Mouse (Mus musculus): ENCODE data around the gene Slc29a4. TPM values are rescaled to one million over a fixed set of nuclear protein-coding genes. Genes with fewer than 3 reads are reported as not detected.
A peak's percentile ranks its signal among the peaks of the same experiment; 100 is the strongest.

Slc29a4 gene
- total RNA-seq, 2 experiments from 2014 or later: 14.4 to 22.8 TPM

DNA sequence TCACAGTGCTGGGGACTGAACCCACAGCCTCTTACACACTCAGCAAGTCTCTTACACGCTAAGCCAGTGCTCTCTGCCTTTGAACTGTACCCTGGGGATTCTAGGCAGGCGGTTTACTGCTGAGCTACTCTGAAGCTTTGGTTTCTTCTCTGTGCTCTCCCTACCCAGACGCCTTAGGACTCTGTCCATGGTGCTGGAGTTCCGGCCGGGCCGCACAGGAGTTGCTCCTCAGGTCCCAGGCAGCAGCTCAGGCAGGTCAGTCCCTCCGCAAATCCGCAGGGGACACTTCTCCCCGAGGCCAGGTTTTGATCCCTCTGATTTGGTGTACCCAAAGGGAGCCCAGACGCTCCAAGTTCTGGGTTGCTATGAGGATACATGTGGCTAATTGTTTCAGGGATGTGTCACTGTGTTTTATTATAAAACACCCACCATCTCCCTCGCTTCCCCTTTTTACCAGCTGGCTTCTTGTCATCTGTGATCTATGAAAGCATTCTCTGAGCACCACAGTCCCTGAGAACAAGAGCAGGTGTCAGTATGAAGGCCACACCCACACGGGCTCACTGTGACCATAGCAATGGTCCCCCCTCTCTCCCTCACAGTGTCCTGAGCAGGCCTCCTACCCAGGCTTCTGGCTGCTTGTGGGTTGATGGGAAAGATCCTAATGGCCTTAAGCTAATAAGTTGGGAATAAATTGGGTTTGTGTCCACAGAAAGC, 2.5 kb downstream of the Slc29a4 start:
- DNase-seq: peak; percentile 82 to 85

- DNase-seq: no peak
Observed at GRCm38 (mm10) chr5:142696258-142696657, 3.9 kb downstream of the Slc29a4 start.

GRCm38 (mm10) chr5:142696865-142697264, 4.6 kb downstream of the Slc29a4 start:
- DNase-seq: no peak

DNA sequence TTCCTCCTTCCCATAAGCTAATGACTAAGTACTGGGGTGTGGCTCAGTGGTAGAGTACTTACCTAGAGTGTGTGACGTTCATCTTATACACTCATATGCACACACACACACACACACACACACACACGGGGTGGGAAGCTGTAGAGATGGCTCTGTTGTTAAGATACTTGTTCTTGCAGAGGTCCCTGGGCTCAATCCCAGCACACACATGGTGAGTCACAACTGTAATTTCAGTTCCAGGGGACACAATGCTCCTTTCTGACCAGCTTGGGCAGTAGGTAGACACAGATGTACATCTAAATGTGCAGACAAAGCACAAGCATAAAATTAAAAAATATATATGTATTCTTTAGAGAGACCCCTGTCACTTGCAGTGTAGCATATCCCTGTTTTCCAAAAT, 5.4 kb downstream of the Slc29a4 start:
- DNase-seq: peak in 1 of 2 experiments; percentile 42

GRCm38 (mm10) chr5:142700842-142701589, 8.7 kb downstream of the Slc29a4 start:
- no peak for DNase-seq

- peak; percentile 42 to 58 for DNase-seq
Observed at GRCm38 (mm10) chr5:142701651-142702510, 9.6 kb downstream of the Slc29a4 start.

- no peak for DNase-seq
Observed at GRCm38 (mm10) chr5:142702511-142703138, 10.3 kb downstream of the Slc29a4 start.

DNA sequence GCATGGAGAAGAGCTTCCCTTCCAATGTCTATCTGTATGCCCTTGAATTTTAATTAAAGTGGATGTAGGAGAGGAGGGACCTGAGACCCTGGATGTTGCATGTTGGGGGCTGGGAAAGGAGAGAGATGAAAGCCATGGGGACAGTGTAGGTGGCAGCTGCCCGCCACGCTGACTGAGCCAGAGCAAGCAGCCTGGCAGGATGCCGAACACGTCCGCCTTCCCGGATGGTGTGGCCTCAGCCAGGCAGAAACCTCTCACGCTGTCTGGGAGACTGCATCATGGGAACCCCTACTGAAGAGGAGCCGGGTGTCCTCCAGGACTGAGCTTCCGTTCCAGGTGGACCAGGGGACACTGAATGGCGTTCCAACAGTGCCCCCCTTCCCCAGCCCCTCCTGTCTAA, 11.3 kb downstream of the Slc29a4 start:
- no peak for DNase-seq

DNA sequence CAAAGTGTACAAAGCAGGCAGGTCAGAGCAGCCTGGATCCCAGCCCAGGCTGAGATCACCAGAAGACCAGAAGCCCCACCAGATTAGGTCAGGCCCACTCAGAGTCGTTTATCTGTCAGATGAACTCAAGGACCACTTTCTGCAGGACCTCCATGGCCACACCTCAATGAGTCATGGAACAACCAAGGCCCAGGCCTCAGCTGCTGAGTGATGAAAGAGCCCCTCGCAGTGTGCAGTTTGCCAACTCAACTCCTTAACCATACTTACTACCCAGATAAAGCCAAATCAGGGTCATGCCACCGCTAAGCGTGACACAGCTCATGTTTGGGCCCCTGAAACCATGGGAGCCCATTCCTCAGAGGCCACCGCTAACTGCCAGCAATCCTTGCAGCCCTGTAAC, 15.4 kb downstream of the Slc29a4 start:
- peak in 1 of 2 experiments; percentile 25 for DNase-seq

DNA sequence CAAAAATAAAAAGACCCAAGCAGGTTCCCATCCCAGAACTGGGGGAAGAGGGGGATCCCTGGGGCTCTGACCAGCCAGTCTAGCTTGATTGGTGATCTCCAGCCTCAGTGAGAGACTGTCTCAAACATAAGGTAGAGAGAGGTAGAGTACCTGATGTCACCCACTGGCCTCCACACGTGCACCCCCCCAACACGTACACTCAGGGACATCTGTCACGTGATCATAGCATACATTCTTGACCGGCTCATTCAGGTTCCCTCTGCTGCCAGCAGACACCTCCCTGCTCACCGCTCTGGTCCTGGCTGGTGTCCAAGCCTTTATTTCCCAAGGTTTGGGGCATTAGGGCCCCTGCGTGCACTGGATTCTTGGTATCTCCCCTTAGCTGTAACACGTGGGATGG, 17.1 kb downstream of the Slc29a4 start:
- DNase-seq: no peak

DNA sequence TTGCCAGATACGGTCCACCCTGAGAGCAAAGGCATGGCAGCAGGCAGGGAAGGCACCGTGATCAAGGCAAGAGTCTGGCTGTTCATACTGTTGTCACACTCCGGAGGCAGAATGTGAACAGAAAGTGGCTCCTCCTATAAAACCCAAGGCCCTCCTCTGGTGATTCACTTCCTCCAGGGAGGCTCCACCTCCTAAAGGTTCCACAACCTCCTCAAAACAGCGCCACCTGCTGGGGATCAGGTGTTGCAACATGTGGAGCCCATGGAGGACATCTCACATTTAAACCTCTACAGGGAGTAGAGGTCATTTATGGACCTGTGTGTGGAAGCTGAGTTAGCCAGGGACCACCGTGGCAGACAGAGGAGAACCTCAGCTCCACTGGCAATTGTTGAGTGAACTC, 20.1 kb downstream of the Slc29a4 start:
- DNase-seq: no peak

DNA sequence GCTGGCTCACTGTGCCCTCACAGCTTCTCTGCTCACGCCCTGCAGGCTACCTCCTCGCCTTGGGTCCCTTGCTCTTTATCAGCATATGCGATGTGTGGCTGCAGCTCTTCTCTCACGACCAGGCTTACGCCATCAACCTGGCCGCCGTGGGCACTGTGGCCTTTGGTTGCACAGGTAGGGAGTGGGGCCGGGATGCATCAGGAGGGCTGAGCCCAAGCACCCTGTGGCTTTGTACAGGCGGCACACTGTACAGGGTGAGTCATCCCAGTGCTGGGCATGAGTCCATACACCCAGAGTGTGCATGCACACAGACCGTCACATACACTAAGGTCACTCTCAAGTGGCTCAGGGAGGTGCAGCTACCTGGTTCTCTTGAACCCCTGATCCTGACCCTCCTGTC, 21.7 kb downstream of the Slc29a4 start:
- peak; percentile 69 to 78 for DNase-seq

- DNase-seq: no peak
Observed at GRCm38 (mm10) chr5:142715059-142715458, 22.7 kb downstream of the Slc29a4 start.

DNA sequence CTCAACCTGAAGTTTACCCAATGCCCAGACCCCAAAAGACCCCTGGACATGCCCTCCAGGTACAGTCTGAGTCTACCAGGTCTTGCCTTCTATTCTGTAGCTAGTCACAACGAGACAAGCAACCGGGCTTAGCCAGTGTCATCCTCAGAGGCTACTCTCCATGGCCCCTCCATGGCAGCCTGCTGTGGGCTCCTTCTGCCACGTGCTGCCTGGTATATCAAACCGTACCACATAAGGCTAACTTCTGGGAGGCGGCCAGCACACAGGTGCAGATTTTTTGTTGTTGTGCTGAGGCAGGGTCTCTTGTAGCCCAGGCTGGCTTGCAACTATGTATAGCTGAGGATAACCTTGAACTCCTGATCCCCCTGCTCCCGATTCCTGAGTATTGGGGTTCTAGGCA, 23.7 kb downstream of the Slc29a4 start:
- DNase-seq: no peak

GRCm38 (mm10) chr5:142718037-142718436, 25.7 kb downstream of the Slc29a4 start:
- DNase-seq: peak; percentile 86 to 88

DNA sequence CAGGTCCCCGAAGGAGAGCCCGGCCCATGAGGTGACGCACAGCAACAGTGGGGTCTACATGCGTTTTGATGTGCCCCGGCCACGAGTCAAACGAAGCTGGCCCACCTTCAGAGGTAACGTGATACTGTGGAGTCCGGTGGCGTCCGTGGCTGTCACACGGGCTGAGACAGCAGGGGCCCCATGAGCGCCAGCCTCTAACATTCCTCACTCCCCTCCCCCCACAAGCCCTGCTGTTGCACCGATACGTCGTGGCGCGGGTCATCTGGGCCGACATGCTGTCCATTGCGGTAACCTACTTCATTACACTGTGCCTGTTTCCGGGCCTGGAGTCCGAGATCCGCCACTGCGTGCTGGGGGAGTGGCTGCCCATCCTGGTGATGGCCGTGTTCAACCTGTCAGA, 26.2 kb downstream of the Slc29a4 start:
- no peak for DNase-seq

DNA sequence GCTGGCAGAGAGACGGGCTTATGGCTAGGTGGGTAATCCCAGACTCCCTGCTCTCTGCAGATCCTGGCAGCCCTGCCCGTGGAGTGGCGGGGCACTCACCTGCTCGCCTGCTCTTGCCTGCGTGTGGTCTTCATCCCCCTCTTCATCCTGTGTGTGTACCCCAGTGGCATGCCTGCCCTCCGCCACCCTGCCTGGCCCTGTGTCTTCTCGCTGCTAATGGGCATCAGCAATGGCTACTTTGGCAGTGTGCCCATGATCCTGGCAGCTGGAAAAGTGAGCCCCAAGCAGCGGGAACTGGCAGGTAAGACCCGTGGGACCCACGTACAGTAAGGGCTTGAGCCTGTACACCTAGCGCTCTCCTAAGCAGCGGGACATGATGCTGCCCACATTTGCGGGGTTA, 27.6 kb downstream of the Slc29a4 start:
- no peak for DNase-seq

- DNase-seq: peak; percentile 62 to 72
Observed at GRCm38 (mm10) chr5:142723520-142724133, 31.3 kb downstream of the Slc29a4 start.

DNA sequence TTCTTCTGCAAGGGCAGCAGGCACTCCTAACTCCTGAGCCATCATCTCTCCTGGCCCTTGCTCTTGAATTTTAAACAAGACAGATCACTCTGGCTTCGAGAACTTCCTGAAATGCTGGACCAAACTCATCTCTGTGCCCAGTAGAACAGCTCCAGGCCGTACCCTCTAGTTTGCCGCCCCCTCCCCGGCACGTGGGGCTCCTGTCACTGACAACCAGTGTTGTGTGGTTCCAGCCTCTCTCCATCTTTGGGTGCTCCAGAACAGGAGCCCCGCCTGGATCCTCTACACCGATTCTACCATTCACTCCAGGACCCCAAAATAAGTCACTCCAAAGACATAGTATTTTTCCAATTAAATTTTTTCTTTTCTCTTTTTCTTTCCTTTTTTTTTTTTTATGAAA, 32.0 kb downstream of the Slc29a4 start:
- no peak for DNase-seq

GRCm38 (mm10) chr5:142726748-142727147, 34.4 kb downstream of the Slc29a4 start:
- DNase-seq: no peak

DNA sequence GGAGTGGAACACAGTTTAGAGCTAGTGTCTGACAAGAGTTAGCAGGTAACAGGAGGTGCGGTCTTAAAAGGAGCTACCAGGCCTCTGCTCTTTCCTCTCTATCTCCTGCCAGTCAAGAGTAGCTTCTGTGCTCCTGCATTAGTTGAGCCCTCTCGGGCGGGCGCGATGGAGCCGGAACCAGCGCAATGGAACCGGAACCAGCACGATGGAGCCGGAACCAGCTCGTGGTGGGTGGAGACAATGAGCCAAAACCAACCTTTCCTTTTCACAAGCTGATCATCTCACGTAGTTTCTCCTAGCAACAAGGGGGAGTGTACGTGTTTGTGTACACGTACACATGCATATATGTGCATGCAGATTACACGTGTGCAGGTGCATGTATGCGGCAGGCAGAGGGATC, 36.0 kb downstream of the Slc29a4 start:
- no peak for DNase-seq

- DNase-seq: no peak
Observed at GRCm38 (mm10) chr5:142730295-142730694, 38.0 kb downstream of the Slc29a4 start.
